Mouse (Mus musculus) midbrain, embryonic 14.5 days (tissue): ENCODE results near the gene Zrsr1. TPM values are rescaled to one million over a fixed set of nuclear protein-coding genes. Genes with fewer than 3 reads are reported as not detected.

Experiments used
- ATAC-seq: fragments of 200-750 bp; cut with Nextera tagmentation; 2 replicates; pipeline ENCODE4 v1.8.0; 2017; ENCODE audit warnings: moderate number of reproducible peaks, moderate library complexity; ENCODE audit not compliant: low FRiP score, low TSS enrichment
- DNase-seq: peaks from one replicate; pipeline ENCODE4 v3.0.0-alpha.2; 2015
- H3K27ac ChIP-seq: fragments of 300-500 bp; sonication (generic); replicated peaks from 2 replicates; pipeline ENCODE4 v1.5.1; 2014; ENCODE audit warnings: mild to moderate bottlenecking, low read depth, low read length, moderate library complexity
- H3K27me3 ChIP-seq: fragments of 300-500 bp; sonication (generic); 2 replicates; pipeline ENCODE4 v1.6.1; 2014; ENCODE audit warnings: low read length, control low read depth, mixed read lengths; ENCODE audit not compliant: control insufficient read depth, insufficient read depth
- H3K36me3 ChIP-seq: fragments of 300-500 bp; sonication (generic); 2 replicates; pipeline ENCODE4 v1.6.1; 2014; ENCODE audit warnings: low read length, control low read depth; ENCODE audit not compliant: control insufficient read depth, insufficient read depth
- H3K4me1 ChIP-seq: fragments of 300-500 bp; sonication (generic); 2 replicates; pipeline ENCODE4 v1.6.1; 2014; ENCODE audit warnings: mild to moderate bottlenecking, antibody characterized with exemption, low read length, control low read depth; ENCODE audit not compliant: control insufficient read depth, insufficient read depth
- H3K4me2 ChIP-seq: fragments of 300-500 bp; sonication (generic); 2 replicates; pipeline ENCODE4 v1.6.1; 2014; ENCODE audit warnings: mild to moderate bottlenecking, low read length, moderate library complexity
- H3K4me3 ChIP-seq: fragments of 300-500 bp; sonication (generic); replicated peaks from 2 replicates; pipeline ENCODE4 v1.5.1; 2014; ENCODE audit warnings: low read depth, low read length
- H3K9ac ChIP-seq: fragments of 300-500 bp; sonication (generic); replicated peaks from 2 replicates; pipeline ENCODE4 v1.6.1; 2014; ENCODE audit warnings: mild to moderate bottlenecking, low read length, moderate library complexity
- H3K9me3 ChIP-seq: fragments of 300-500 bp; sonication (generic); 2 replicates; pipeline ENCODE4 v1.6.1; 2016; ENCODE audit warnings: low read length, control low read depth, mixed read lengths; ENCODE audit not compliant: control insufficient read depth
- WGBS: fragments of 180-500 bp; shearing (Covaris S2); extraction: QIAGEN DNeasy Blood & Tissue Kit; methylation state at CpG from one replicate; pipeline ENCODE4 v1.1.7; 2014; 5-methylcytosine and 5-hydroxymethylcytosine counted together
- polyA plus RNA-seq: library from polyadenylated mRNA; unstranded; fragments of >200 nt; fragmentation: Nextera tagmentation; extraction: Ambion mirVana; gene quantifications from 2 replicates; pipeline ENCODE4 v1.2.1, GENCODE M21; 2014

Zrsr1 gene
- polyA plus RNA-seq, 1 experiment from 2014 or later: 5.8 TPM

DNA sequence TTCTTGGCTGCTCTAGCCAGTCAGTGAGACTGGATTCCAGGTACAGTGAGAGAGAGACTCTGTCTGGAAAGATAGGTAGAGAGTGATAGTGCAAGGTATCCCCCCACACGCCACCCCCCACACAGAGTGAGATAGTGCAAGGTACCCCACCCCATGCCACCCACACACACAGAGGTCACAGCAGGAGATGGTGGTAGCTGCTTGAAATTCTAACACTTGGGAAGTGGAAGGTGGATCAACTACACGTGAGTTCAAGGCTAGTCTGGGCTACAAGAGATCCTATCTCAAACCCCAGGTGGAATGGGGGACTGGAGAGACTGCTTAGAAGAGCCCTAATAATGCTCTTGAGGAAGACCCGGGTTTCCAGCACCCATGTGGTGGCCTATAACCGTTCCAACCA lies 9.2 kb downstream of the Zrsr1 start:
- Histone ChIP-seq H3K4me2 (peak overlapping the region; percentile 79), H3K9ac (peak overlapping the region; percentile 76; the same call in 1 of the 2 replicates), H3K9me3 (no peaks in the 10 kb centered on the region), H3K27me3 (no peaks in the 10 kb centered on the region), H3K4me1 (peaks cover 18% of the 10 kb centered on the region), H3K4me3 (peak overlapping the region; percentile 59), H3K36me3 (peaks cover 16% of the 10 kb centered on the region; the same call in 1 of the 2 replicates), H3K27ac (no peak overlapping the region)
- DNase-seq (no peak), ATAC-seq (no peak)
- 47% methylated on average over 4 of the region's 4 CpGs for WGBS

DNA sequence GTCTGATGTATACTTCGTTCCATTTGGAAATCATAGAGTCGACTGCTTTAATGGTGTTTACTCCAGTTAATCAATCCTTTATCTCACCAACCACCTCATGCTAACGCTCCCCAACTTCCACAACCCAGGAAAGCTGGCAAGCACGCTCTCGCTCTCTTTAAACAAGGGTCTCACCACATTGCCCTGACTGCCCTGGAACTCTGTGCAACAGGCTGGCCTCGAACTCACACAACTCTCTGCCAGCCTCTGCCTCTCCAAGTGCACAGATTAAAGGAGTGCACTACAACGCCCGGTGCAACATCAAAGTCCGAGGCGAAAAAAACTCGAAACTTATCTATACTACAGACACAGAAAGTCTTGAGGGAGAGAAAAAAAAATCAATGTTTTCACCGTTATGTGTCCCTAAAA lies 9.7 kb downstream of the Zrsr1 start:
- H3K4me1 ChIP-seq: peaks cover 13% of the 10 kb centered on the region
- peak overlapping the region; percentile 76 for H3K9ac ChIP-seq
- H3K4me2 ChIP-seq: peak overlapping the region; percentile 79
- ATAC-seq (peak; percentile 24), DNase-seq (no peak)
- 3% methylated on average over 12 of the region's 12 CpGs for WGBS
- H3K9me3 ChIP-seq: no peaks in the 10 kb centered on the region
- H3K27me3 ChIP-seq: no peaks in the 10 kb centered on the region
- peak overlapping the region; percentile 59 for H3K4me3 ChIP-seq
- peaks cover 16% of the 10 kb centered on the region; the same call in 1 of the 2 replicates for H3K36me3 ChIP-seq
- peak overlapping the region; percentile 92 for H3K27ac ChIP-seq

- 3% methylated on average over 42 of the region's 42 CpGs for WGBS
- H3K27me3 ChIP-seq: no peaks in the 10 kb centered on the region
These were observed 10.4 kb downstream of the Zrsr1 start, which contains the start of the genes Gm28048 and Commd1 for GRCm38 (mm10) chr11:22981984-22982757. Gene Gm28048, minus strand, starts transcription at chr11:22982090. Gene Commd1, minus strand, starts transcription at chr11:22982382.

DNA sequence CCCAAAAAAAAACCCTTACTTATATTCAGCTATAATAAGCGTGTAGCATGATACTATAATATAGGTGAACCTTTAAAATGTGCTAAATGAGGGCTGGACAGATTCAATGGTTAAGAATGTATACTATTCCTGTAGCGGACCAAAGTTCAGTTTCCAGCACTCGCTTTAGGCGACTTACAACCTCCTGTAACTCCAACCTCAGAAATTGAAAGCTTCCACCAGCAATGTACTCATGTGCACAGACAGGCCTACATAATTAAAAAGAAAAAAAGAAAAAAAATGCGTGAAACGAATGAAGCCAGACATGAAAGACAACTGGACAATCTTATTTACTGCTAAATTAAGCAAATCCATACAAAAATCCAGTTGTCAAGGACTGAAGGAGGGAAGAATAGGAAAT lies 11.0 kb downstream of the Zrsr1 start:
- no peaks in the 10 kb centered on the region for H3K27me3 ChIP-seq
- H3K27ac ChIP-seq: no peak overlapping the region; the same call in 1 of the 2 replicates
- peaks cover 8% of the 10 kb centered on the region for H3K4me1 ChIP-seq
- no peaks in the 10 kb centered on the region for H3K9me3 ChIP-seq
- ATAC-seq: no peak
- 67% methylated on average over 6 of the region's 6 CpGs for WGBS
- H3K4me2 ChIP-seq: peak overlapping the region; percentile 79
- DNase-seq: no peak
- no peak overlapping the region for H3K4me3 ChIP-seq
- H3K9ac ChIP-seq: no peak overlapping the region
- H3K36me3 ChIP-seq: peaks cover 11% of the 10 kb centered on the region; the same call in 1 of the 2 replicates

More at GRCm38 (mm10) chr11:22981984-22982757, 10.4 kb downstream of the Zrsr1 start, which contains the start of the genes Gm28048 and Commd1:
- H3K4me3 ChIP-seq: peak within 1 kb of the TSS; percentile 59
- peaks cover 16% of the 10 kb centered on the region; the same call in 1 of the 2 replicates for H3K36me3 ChIP-seq
- H3K4me1 ChIP-seq: peaks cover 8% of the 10 kb centered on the region
- peak within 1 kb of the TSS; percentile 79 for H3K4me2 ChIP-seq
- H3K9ac ChIP-seq: peak within 1 kb of the TSS; percentile 76
- ATAC-seq (peak; percentile 91), DNase-seq (peak; percentile 97)
- H3K27ac ChIP-seq: peak within 1 kb of the TSS; percentile 92
- no peaks in the 10 kb centered on the region for H3K9me3 ChIP-seq

- H3K27ac ChIP-seq: no peak overlapping the region
- ATAC-seq: no peak
- no peak for DNase-seq
- H3K9me3 ChIP-seq: no peaks in the 10 kb centered on the region
- no peaks in the 10 kb centered on the region for H3K27me3 ChIP-seq
- WGBS: 84% methylated on average over 3 of the region's 3 CpGs
- no peak overlapping the region for H3K4me2 ChIP-seq
- H3K4me1 ChIP-seq: peaks cover 8% of the 10 kb centered on the region
- H3K36me3 ChIP-seq: no peaks in the 10 kb centered on the region
- H3K4me3 ChIP-seq: no peak overlapping the region
- H3K9ac ChIP-seq: no peak overlapping the region
These were observed 13.7 kb downstream of the Zrsr1 start for GRCm38 (mm10) chr11:22985510-22985909.

- Histone ChIP-seq H3K27ac (no peak overlapping the region), H3K9ac (no peak overlapping the region), H3K36me3 (no peaks in the 10 kb centered on the region), H3K9me3 (no peaks in the 10 kb centered on the region), H3K4me3 (no peak overlapping the region), H3K4me1 (peaks cover 12% of the 10 kb centered on the region), H3K4me2 (no peak overlapping the region), H3K27me3 (no peaks in the 10 kb centered on the region)
- 44% methylated on average over 2 of the region's 2 CpGs for WGBS
- ATAC-seq (no peak), DNase-seq (peak; percentile 90)
These were observed 15.6 kb downstream of the Zrsr1 start for GRCm38 (mm10) chr11:22987357-22987756.

- Histone ChIP-seq H3K27ac (peak overlapping the region; percentile 89), H3K4me2 (peak overlapping the region; percentile 98), H3K4me1 (peaks cover 14% of the 10 kb centered on the region), H3K36me3 (peaks cover 15% of the 10 kb centered on the region), H3K4me3 (peak overlapping the region; percentile 79), H3K27me3 (no peaks in the 10 kb centered on the region), H3K9ac (peak overlapping the region; percentile 78; the same call in 1 of the 2 replicates), H3K9me3 (no peaks in the 10 kb centered on the region)
- 31% methylated on average over 1 of the region's 1 CpGs for WGBS
- DNase-seq: no peak
- no peak; the same call in 1 of the 2 replicates for ATAC-seq
These were observed 18.0 kb downstream of the Zrsr1 start for GRCm38 (mm10) chr11:22989786-22990185.

GRCm38 (mm10) chr11:22990393-22991126 lies 18.8 kb downstream of the Zrsr1 start, which contains the start of gene Cct4:
Gene Cct4, plus strand, starts transcription at chr11:22990519.
- ATAC-seq (peak; percentile 99), DNase-seq (peak; percentile 96)
- H3K27ac ChIP-seq: peak within 1 kb of the TSS; percentile 89
- peak within 1 kb of the TSS; percentile 79 for H3K4me3 ChIP-seq
- peaks cover 14% of the 10 kb centered on the region for H3K4me1 ChIP-seq
- under 1% methylated on average over 66 of the region's 66 CpGs for WGBS
- H3K9ac ChIP-seq: peak within 1 kb of the TSS; percentile 78
- peaks cover 23% of the 10 kb centered on the region for H3K36me3 ChIP-seq
- H3K4me2 ChIP-seq: peak within 1 kb of the TSS; percentile 98
- no peaks in the 10 kb centered on the region for H3K27me3 ChIP-seq
- H3K9me3 ChIP-seq: no peaks in the 10 kb centered on the region
